Mouse (Mus musculus) heart, postnatal 36 days (tissue): ENCODE measurements around the gene Bank1. TPM values are rescaled to one million over a fixed set of nuclear protein-coding genes. Genes with fewer than 3 reads are reported as not detected.
A peak's percentile ranks its signal among the peaks of the same experiment; 100 is the strongest.

ENCODE experiments used
- DNase-seq, 2 experiments: peaks; one replicate each; pipeline ENCODE4 v3.0.0; 2021 to 2022
- intact Hi-C: fragments of 180-260 bp; cut with DNase I; formaldehyde crosslinking; loops from one replicate; pipeline ENCODE4 v1.15.1; 2025
- total RNA-seq, 2 experiments: library from RNA; stranded (reverse); gene quantifications; 2 replicates each; pipeline ENCODE4 v1.2.3; 2021

Bank1 gene
- total RNA-seq, 2 experiments from 2014 or later, result 0.92 to 1.0 TPM

DNA sequence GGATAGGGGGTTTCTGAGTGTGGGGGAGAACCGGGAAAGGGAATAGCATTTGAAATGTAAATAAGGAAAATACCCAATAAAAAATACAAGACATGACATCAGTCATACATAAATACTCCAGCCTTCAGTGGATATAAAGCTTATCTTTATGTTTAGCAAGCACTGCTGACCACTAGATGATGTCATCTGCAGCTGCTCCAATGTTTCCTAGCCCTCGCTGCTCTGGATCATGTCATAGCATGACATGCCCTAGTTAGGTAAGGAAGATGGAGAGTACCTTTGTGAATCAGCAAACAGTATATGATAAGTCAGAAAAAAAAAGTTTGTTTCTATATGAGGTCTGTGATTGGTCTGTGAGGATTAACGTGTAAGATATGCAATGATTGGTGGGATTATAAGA is 68.1 kb downstream of the Bank1 start:
- intact Hi-C loops, result no loop called here
- no peak for DNase-seq

DNA sequence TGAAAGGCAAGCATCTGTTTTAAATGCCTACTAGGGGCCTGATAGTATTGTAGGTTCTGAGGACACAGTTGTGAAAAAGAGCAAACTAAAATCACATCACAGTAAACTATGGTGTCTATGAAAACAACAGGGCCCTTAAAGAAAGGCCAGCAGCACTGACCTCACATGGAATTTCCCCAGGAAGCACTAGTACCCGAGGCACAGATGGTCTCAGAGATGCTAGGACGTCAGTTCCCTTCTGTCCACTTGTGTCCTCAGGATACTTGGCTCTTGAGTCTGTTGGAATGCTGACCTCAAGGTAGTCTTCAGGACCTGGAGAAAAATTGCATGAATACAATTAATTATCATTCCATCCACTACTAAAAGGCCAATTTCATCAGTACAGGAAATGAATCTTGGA is 71.2 kb downstream of the Bank1 start:
- intact Hi-C loops, result no loop called here
- DNase-seq, result no peak

DNA sequence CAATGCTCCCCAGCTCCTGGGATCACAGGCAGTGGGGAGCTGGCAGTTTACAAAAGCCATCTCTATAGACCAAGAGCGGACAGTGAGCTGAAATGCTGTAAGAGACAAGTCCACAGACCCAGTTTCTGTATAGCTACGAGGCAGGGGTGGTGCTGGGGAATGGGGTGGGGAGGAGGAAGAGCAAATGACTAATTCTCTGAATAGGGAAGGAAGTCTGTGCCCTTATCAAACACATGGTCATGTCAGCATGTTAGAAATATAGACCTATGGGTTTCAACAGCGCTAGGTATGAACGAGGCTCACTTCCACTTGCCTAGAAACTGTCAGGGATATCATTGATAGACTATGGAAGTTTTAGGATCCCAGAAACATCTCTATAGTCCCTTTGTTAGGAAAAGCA is 73.0 kb downstream of the Bank1 start:
- intact Hi-C loops, result no loop called here
- no peak for DNase-seq

DNA sequence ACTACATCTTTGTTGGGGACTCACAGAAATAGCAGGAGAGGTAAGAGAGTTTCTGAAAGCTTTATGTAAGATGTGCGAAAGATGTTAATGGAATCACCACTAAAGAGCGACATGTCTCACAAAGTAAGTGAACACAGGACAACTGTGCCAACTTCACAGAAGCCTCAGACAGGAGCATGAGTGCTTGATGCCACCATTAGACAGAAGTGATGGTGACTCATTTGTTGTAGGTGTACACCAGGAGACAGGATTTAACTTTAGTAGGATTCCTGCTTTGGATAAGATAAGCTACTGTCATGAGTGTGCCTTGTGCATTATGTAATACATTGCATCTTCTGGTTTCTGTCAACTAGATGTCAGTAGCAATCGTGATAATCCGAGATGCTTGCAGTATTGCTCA is 74.3 kb downstream of the Bank1 start:
- intact Hi-C loops, result no loop called here
- no peak for DNase-seq

DNA sequence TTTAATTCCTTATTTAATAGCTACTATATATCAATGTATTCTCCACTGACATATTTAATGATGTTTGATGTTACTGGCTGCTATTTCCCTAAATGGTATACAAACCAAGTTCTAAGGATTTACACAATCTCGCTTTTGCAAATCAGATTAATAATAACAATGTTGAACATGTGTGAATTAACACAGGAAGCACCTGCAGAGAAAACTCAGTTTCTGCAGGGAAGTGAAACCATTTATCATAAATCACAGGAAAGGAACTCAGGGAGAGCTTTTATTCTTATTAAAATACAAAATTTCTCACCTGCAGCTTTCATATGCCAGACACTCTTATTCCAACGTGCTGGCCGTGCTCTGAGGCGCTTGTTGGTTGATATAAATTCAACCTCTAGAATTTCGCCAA is 78.5 kb downstream of the Bank1 start:
- intact Hi-C loops, result no loop called here
- no peak for DNase-seq

DNA sequence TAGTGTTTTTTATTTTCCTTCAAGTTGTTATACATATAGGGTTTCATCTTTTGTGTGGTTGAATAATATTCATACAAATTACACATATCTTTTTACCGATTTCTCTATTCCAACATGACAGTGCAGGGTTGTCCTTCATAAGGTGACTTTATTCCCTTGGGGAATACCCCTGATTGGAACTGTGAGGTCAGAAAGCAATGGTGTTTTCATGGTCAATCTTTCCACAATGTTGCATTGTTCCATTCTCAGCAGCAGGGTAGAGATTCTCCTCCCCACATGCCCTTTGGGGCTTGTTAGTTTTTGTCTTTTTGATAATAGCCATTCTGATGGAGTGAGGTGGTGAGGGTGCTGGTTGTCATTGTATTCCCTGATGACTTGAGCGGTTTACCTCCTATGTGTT is 80.9 kb downstream of the Bank1 start:
- no peak for DNase-seq

DNA sequence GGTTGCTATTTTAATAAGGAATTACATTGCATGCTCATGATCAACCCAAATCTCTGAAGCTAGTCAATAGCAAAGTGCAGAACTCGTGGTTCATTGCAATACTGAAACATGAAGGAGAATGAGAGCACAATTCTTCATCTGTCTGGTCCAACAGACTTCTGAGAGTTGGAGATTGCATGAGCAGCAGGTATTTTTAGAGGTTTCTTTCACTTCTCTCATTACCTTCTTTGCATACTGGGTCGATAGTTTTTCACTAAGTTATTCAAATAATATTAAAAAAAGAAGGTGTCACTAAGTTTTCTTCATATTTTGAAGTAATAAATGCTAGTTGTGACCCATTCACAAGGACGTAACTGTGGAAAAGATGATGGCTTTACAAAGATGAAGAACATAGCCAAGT is 87.1 kb downstream of the Bank1 start:
- intact Hi-C loops, result no loop called here
- DNase-seq, result no peak

More for the DNA sequence above, 80.9 kb downstream of the Bank1 start:
- intact Hi-C loops, result no loop called here

DNA sequence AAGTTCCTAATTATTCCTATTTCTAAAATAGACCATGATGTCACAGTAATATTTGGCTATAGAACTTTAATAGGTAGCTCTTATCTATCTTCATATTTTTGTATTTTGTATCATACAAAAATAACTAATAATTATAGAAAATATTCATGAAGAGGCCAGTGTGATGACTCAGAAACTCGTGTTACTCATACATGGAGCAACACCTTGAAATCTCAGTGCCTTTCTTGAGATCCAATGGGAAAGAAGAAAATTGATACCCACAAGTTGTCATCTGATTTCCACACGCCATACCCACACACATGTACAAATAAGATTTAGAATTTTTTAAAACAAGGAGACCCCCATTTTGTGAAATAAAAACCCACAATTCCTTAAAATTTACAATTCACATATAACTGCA is 92.4 kb downstream of the Bank1 start:
- intact Hi-C loops, result no loop called here
- DNase-seq, result no peak

DNA sequence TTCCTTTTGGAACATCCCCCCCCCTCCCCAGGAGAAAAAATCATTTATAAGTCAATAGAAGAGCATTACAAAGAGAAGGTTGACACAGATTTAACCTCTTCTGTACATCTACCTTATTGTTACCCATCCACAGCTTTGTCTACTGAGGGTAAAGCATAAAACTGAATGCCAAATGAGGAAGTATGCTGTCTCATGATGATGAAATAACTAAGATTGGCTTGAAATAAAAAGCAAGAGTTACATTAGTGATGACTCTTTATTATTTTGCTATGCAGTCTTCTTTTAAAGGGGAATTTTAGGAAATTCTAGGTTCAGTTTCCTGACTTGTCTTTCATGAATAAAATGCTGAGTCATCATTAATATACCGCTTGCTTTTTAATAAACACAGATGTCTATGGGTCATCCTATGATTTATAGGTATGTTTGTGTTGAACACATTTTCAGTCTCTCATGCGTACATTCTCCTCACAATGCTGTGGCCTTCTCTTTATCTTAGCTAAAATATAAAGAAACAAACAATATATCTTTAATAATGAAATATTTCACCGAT is 95.2 kb downstream of the Bank1 start:
- DNase-seq, result no peak
- intact Hi-C loops, result no loop called here

DNA sequence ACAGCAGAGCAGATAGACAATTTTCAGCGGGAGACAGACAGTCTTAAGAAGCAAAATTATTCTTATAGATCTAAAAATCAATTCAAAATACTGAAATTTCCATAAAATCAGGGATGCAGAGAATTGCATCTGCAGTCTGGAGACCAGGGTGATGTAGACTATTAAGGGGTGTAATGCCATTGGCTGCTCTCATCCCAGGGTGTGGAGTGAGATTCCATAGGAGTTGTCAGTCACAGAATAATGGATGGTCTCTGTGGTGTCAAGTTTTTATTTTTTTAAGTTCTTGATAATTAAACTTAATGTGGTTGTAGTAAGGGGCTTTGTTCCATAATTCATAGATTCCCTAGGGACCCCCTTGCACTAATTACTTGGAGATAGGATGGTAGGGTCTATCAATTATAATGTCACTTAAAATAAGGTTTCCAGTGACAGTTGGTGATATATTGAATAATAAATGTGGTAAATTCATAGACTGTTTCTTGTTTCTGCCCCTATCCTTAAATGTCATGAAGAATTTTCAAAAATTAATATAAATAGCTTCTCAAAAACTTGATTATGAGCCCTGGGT is 136.1 kb downstream of the Bank1 start:
- DNase-seq, result no peak
- intact Hi-C loops, result no loop called here

DNA sequence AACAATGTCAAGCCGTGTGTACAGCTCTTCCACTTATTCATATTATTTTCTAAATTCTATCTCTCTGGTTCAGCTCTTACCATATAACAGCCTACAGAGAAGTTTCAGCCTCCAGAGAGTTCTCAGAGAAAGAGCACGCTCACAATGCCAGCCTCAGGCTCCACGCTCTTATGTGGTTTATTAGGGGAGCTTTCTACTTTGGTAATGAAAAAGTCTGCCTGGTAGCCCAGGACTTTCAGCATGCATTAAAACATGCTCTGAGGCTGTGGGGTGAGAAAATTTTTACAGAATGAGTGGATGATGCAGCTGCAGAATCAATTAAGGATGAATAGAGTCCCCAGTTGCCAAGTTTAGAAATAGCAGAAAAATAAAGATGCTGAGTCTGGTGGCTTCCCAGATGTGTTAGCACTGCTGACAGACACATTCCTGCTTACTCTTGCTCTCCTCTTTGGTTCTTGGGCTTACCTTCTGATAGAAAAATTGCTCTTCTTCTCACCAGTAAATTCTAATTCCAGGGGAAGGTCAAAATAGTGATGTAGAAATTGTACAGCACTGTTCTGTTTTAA is 139.2 kb downstream of the Bank1 start:
- no peak for DNase-seq
- intact Hi-C loops, result no loop called here

DNA sequence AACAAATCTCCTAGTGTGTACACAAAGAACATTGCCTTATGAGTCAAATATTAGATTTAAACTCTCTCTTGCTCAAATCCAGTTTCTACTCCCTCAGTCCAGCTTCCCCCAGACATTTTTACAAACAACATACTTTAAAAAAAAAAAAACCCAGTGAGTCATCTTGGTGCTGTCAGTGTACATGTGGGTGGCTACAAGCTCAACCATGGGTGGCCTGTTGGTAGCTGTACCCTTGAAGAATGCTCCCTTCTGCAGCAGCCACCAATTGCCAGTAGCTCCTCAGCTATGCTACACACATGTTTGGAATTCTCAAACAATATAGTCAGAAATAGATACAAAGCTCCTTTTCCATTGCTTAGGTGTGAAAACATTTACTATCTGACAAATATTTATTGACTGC is 154.2 kb downstream of the Bank1 start:
- intact Hi-C loops, result no loop called here
- DNase-seq, result no peak

DNA sequence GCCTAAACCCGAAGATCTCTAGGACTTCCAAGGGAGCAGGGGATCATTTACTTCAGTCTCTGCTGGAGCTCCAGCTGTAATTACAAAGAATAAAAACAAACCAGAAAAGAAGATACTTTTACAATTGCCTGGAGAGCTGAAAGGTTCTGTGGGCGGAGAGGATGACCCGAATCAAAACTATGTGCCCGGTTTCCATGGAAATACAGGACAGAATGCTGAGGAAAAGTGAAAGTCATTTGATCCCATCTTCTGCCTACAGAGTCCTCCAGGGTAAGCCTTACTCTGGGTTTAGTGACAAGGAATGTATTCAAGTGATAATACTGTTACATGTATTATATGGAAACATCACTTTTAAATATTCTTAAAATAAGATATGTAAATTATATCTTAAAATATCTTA is 157.8 kb downstream of the Bank1 start:
- no peak for DNase-seq
- intact Hi-C loops, result no loop called here

DNA sequence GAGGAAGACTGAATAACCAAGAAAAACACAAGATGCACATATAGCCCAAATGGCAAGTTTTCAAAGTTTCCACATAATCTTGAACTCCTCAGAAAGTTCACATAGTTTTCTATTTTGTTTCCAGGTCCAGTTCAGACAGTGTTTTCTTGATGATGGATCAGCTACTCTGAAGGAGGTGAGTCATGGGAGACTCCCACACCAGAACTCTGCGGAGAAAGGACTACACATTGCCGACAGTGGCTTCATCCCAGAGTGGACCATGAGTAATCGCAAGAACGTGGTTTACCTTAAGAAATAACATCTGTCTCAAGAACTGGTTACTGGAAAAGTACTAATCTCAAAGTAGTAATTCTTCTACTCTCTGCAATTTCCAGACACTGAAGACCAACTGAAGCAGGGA is 159.2 kb downstream of the Bank1 start:
- DNase-seq, result no peak
- intact Hi-C loops, result no loop called here

DNA sequence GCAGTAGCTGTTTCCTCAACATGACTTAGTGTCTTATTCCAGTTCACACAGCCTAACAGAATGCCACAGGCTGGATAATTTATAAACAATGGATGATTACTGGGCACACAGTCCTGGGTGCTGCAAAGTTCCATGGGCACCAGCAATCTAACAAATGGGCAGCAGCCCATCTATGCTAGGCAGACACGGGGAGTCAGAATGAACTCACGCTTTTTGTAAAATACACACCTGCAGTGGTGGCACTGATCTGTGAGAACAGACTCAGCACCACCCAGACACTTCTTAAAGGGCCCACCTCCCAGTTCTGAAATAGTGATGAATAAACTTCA is 159.9 kb downstream of the Bank1 start:
- intact Hi-C loops, result no loop called here
- no peak for DNase-seq

DNA sequence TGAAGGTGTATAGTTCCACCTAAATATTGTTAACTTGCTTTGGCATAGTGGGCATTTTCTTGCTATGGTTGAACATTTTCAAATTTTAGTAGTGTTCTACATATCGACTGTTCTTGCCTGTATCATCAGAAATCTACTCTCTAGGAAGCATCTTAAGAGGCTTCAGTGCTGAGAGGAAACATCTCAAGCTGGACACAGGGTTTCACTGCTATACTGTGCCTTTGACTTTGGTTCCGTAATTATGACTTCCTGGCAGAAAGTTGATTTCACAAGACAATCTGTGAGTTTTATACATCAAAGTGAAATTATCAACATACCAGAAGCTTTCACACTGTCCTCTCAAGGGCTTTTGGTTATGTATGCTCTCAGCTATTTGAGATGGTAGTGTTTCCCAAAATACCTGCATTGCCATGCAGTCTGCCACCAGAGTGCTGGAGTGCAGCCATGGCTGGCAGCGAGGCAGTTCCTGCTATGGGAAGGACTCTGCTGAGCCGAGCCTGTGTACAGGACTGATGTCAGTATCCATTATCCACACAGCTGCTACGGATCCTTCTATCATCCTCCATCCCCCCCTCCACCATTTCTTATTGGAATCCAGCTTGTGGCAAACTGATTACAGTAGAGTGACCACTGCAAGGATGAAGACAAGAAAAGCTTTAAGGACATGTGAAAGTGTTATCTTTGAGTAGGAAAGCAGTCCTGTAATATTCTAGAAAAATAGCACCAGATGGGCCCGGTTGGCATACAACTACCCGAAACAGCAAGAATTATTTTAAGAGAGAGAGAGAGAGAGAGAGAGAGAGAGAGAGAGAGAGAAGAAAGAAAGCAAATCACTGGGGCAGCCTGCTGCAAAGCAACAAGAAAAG is 160.5 kb downstream of the Bank1 start:
- intact Hi-C loops, result no loop called here
- DNase-seq, result peak; percentile 45 to 48

DNA sequence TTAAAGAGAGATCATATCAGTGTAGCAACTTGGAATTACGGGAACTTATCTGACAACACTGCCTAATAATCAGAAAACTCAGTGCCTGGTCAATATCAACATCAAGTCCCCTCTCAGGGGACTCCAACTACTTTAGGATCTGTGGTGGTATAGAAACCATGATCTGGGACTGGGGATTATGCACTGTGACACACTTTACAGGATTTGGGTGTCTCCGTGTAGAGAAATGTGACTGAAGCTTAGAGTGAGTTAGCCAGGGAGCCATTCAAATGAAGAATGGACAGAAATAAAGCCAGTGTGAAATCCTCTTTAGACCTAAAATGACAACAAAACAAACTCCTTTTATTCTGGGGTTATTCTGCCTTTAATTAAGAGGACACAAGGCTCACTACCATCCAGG is 167.8 kb downstream of the Bank1 start:
- intact Hi-C loops, result no loop called here
- no peak for DNase-seq

DNA sequence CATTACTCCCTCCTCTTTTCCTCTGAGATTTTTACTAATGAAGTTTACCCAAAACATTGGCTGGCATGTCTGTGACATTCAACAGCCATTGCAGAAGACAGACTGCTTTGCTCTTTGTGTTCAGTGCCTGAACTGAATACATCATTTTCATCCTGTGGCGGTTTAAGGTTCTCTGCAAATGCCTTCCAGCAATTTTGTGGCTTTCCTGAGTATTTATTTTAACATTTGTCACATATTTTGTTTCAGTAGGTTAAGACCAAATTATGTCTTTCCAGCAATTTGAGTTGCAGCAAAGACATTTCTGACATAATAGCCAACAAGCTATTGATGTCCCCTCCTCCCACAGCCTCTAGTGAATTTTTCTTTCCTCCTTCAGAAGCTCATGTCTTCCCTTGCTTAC is 170.3 kb downstream of the Bank1 start:
- no peak for DNase-seq
- intact Hi-C loops, result no loop called here

DNA sequence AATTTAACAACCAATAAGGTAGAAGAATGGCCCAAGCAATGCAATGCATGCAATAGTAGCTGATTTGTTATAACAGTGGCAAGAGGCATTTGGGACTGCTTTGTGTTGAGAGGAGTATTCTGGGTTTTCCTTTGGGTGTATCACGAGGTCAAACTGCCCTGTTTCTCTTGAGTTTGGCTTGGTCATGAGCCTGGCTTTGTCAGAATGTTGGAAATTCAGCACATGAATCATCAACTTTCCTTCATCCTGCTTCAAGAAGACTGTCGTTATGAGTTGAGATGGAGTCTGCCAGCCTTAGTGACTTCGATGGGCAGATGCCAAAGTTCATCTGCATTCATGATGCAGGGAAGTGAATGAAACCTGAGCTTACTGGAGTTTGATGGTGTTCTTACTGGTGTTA is 175.0 kb downstream of the Bank1 start:
- no peak for DNase-seq
- intact Hi-C loops, result no loop called here

DNA sequence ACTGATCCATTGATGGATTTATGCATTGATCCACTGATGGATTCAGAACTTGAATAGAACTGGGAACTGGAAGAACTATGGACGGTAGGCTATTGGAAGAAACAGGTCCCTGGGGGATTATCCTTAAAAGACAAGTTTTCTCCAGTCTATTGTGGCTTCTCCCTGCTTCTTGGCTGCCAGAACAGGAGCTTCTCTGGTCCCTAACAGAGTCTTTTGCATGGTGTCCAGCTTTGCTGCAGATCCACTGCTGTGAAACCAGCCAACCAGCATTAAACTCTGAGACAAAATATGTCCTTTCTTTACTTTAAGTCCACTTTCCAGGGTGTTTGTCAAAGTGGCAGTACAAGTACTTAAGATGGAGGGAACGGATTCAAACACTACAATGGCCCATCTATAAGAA is 178.7 kb downstream of the Bank1 start:
- DNase-seq, result no peak
- intact Hi-C loops, result no loop called here

DNA sequence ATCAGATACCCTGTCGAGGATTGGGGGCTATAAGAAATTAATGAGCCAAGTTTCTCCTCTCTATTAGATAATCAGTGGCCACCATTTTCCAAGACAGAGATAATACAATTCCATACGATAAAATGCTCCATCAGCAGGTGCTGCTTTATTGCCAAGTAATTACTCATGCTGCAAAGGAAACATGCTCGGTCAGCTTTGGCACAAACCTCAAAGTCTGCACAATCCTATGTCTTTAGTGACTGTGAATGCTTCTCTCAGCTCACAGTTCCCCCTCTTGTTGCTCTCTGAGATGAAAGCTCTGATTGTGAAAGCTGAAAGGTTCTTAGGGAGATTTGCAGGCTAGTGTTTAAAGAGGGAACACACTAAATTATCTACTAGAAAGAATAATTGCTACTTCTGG is 193.9 kb downstream of the Bank1 start:
- intact Hi-C loops, result no loop called here
- no peak for DNase-seq
